Mouse (Mus musculus) ES-Bruce4 (cell line): ENCODE results near the gene A630023A22Rik. TPM values are rescaled to one million over a fixed set of nuclear protein-coding genes. Genes with fewer than 3 reads are reported as not detected.

Source experiments
- H3K27ac ChIP-seq: 2 replicates; pipeline ENCODE4 v1.5.1; 2012; ENCODE audit warnings: low read length, inconsistent platforms; ENCODE audit not compliant: insufficient read depth
- H3K27me3 ChIP-seq: 2 replicates; pipeline ENCODE4 v1.6.1; 2012; ENCODE audit warnings: mild to moderate bottlenecking, low read length, inconsistent platforms; ENCODE audit not compliant: control insufficient read depth, poor library complexity, insufficient read depth, severe bottlenecking
- H3K36me3 ChIP-seq: 2 replicates; pipeline ENCODE4 v1.6.1; 2012; ENCODE audit warnings: inconsistent platforms, mild to moderate bottlenecking, low read length, moderate library complexity; ENCODE audit not compliant: control insufficient read depth, poor library complexity, insufficient read depth, severe bottlenecking
- H3K4me1 ChIP-seq: one replicate; pipeline ENCODE4 v1.8.1; 2011; ENCODE audit warnings: low read length; ENCODE audit not compliant: control insufficient read depth, insufficient read depth
- H3K4me3 ChIP-seq: 2 replicates; pipeline ENCODE4 v1.5.1; 2011; ENCODE audit warnings: low read depth, mild to moderate bottlenecking, low read length
- H3K9ac ChIP-seq: 2 replicates; pipeline ENCODE4 v1.6.1; 2012; ENCODE audit warnings: low read depth, mild to moderate bottlenecking, inconsistent platforms; ENCODE audit not compliant: poor library complexity, severe bottlenecking
- H3K9me3 ChIP-seq: replicated peaks from 2 replicates; pipeline ENCODE4 v1.6.1; 2012; ENCODE audit warnings: mild to moderate bottlenecking, low read length, inconsistent platforms; ENCODE audit not compliant: control insufficient read depth, poor library complexity, insufficient read depth, severe bottlenecking
- CTCF ChIP-seq: IDR thresholded peaks from one replicate; pipeline ENCODE4 v1.8.1; 2011; ENCODE audit warnings: low read depth, low read length
- EP300 ChIP-seq: IDR thresholded peaks from 2 replicates; pipeline ENCODE4 v1.6.1; 2011; ENCODE audit warnings: low read depth, low read length; ENCODE audit not compliant: insufficient read depth
- POLR2A ChIP-seq: IDR thresholded peaks from one replicate; pipeline ENCODE4 v1.8.1; 2011; ENCODE audit warnings: low read length; ENCODE audit not compliant: insufficient read depth
- polyA plus RNA-seq: library from polyadenylated mRNA; stranded (reverse); fragments of >200 nt; gene quantifications from 2 replicates; pipeline ENCODE4 v1.2.4, GENCODE M21; 2011; ENCODE audit warnings: low read depth; ENCODE audit not compliant: missing spikeins, insufficient read depth, insufficient read length

The A630023A22Rik gene
- polyA plus RNA-seq, 1 experiment, result not detected

DNA sequence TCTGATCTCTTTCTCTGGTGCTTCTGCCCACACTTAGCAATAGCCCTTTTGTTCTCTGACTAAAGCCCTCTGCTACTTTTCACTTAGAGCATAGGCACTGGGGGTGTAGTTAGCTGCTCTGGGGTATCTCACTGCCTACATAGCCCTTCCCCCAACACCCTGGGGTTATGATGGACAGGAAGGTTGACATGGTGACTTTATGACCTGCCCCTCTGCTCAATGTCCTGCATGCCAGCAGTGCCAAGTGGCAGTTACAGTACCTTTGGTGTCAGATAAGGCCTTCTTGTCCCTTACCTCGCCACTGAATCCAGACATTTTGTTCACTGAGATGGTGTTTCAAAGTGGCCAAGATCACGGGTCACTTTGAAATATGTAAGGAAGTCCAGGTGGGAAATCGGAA, 87.5 kb downstream of the A630023A22Rik start, which contains the start of gene Gm30083:
Gene Gm30083, minus strand, starts transcription at position 120 of the 400 bp plus-strand sequence.
- TF ChIP-seq POLR2A, result no peak
- no peak for TF ChIP-seq EP300
- TF ChIP-seq CTCF, result no peak

GRCm38 (mm10) chr14:34002358-34002757, 100.2 kb downstream of the A630023A22Rik start:
- no peaks in the 10 kb centered on the region for H3K36me3 ChIP-seq
- TF ChIP-seq CTCF (no peak), EP300 (no peak), POLR2A (no peak)
- no peaks in the 10 kb centered on the region; the same call in 1 of the 2 replicates for H3K9me3 ChIP-seq
- H3K27me3 ChIP-seq, result no peaks in the 10 kb centered on the region
- no peaks in the 10 kb centered on the region for H3K4me1 ChIP-seq
- no peak overlapping the region for H3K27ac ChIP-seq
- H3K4me3 ChIP-seq, result no peak overlapping the region
- no peak overlapping the region for H3K9ac ChIP-seq

More for the DNA sequence above, 87.5 kb downstream of the A630023A22Rik start, which contains the start of gene Gm30083:
- Histone ChIP-seq H3K4me3 (no peak within 1 kb of the TSS), H3K9ac (no peak within 1 kb of the TSS), H3K36me3 (no peaks in the 10 kb centered on the region), H3K9me3 (no peaks in the 10 kb centered on the region), H3K27ac (no peak within 1 kb of the TSS), H3K4me1 (no peaks in the 10 kb centered on the region), H3K27me3 (no peaks in the 10 kb centered on the region)

GRCm38 (mm10) chr14:34001445-34001844, 101.1 kb downstream of the A630023A22Rik start:
- no peaks in the 10 kb centered on the region; the same call in 1 of the 2 replicates for H3K9me3 ChIP-seq
- no peak overlapping the region for H3K9ac ChIP-seq
- H3K27me3 ChIP-seq, result no peaks in the 10 kb centered on the region
- no peaks in the 10 kb centered on the region for H3K4me1 ChIP-seq
- H3K4me3 ChIP-seq, result no peak overlapping the region
- TF ChIP-seq EP300 (no peak), POLR2A (no peak), CTCF (no peak)
- no peaks in the 10 kb centered on the region for H3K36me3 ChIP-seq
- H3K27ac ChIP-seq, result no peak overlapping the region

Other genes starting within 250 kb of the A630023A22Rik start
- 0.17 TPM in 1 of 2 replicates, not detected in the other for gene Gdf10, start 179.2 kb downstream of the A630023A22Rik start, polyA plus RNA-seq
- not detected in 2 replicates for gene Gdf2, start 161.7 kb downstream of the A630023A22Rik start, polyA plus RNA-seq
- gene Rbp3, start 148.8 kb downstream of the A630023A22Rik start, polyA plus RNA-seq, result not detected in 2 replicates
- not detected in 2 replicates for gene Zfp488, start 124.0 kb downstream of the A630023A22Rik start, polyA plus RNA-seq
- not detected in 2 replicates for gene Gm30083, start 87.6 kb downstream of the A630023A22Rik start, polyA plus RNA-seq
- gene Gm5460, start 86.0 kb downstream of the A630023A22Rik start, polyA plus RNA-seq, result not detected in 2 replicates
- not detected in 2 replicates for gene Antxrl, start 50.0 kb downstream of the A630023A22Rik start, polyA plus RNA-seq
- 23.3 and 24.6 TPM in 2 replicates for gene Anxa8, start 16.8 kb downstream of the A630023A22Rik start, polyA plus RNA-seq
- gene Npy4r, start 49.7 kb upstream of the A630023A22Rik start, polyA plus RNA-seq, result not detected in 2 replicates
- 1.1 and 1.3 TPM in 2 replicates for gene Gprin2, start 98.9 kb upstream of the A630023A22Rik start, polyA plus RNA-seq
- gene Syt15, start 116.8 kb upstream of the A630023A22Rik start, polyA plus RNA-seq, result 0.31 TPM in 1 of 2 replicates, not detected in the other
- gene Shld2, start 207.7 kb upstream of the A630023A22Rik start, polyA plus RNA-seq, result 26.7 and 32.5 TPM in 2 replicates
- gene Glud1, start 208.0 kb upstream of the A630023A22Rik start, polyA plus RNA-seq, result 285 and 305 TPM in 2 replicates